Mouse (Mus musculus) embryonic facial prominence, embryonic 12.5 days (tissue): ENCODE measurements around the gene Anxa8. TPM values are rescaled to one million over a fixed set of nuclear protein-coding genes. Genes with fewer than 3 reads are reported as not detected.

Source experiments
- ATAC-seq: fragments of 200-750 bp; cut with Nextera tagmentation; 2 replicates; pipeline ENCODE4 v1.8.0; 2017; ENCODE audit not compliant: insufficient number of reproducible peaks, insufficient read depth, low FRiP score, low TSS enrichment
- H3K27ac ChIP-seq: fragments of 300-500 bp; sonication (generic); 2 replicates; pipeline ENCODE4 v1.5.1; 2016; ENCODE audit warnings: mild to moderate bottlenecking
- H3K27me3 ChIP-seq: fragments of 300-500 bp; sonication (generic); 2 replicates; pipeline ENCODE4 v1.6.1; 2016; ENCODE audit warnings: mild to moderate bottlenecking, moderate library complexity
- H3K36me3 ChIP-seq: fragments of 300-500 bp; sonication (generic); 2 replicates; pipeline ENCODE4 v1.6.1; 2016; ENCODE audit warnings: mild to moderate bottlenecking
- H3K4me1 ChIP-seq: fragments of 300-500 bp; sonication (generic); 2 replicates; pipeline ENCODE4 v1.6.1; 2016
- H3K4me2 ChIP-seq: fragments of 300-500 bp; sonication (generic); replicated peaks from 2 replicates; pipeline ENCODE4 v1.6.1; 2016; ENCODE audit warnings: mild to moderate bottlenecking, moderate library complexity
- H3K4me3 ChIP-seq: fragments of 300-500 bp; sonication (generic); 2 replicates; pipeline ENCODE4 v1.5.1; 2016; ENCODE audit warnings: mild to moderate bottlenecking
- H3K9ac ChIP-seq: fragments of 300-500 bp; sonication (generic); 2 replicates; pipeline ENCODE4 v1.6.1; 2016; ENCODE audit warnings: mild to moderate bottlenecking, moderate library complexity
- H3K9me3 ChIP-seq: fragments of 300-500 bp; sonication (generic); 2 replicates; pipeline ENCODE4 v1.6.1; 2016; ENCODE audit warnings: mild to moderate bottlenecking, moderate library complexity
- WGBS: fragments of 180-500 bp; shearing (Covaris S2); methylation state at CpG from one replicate; pipeline ENCODE4 v1.1.7; 2016; 5-methylcytosine and 5-hydroxymethylcytosine counted together
- polyA plus RNA-seq: library from polyadenylated mRNA; unstranded; fragments of >200 nt; fragmentation: Nextera tagmentation; extraction: Ambion mirVana; gene quantifications from 2 replicates; pipeline ENCODE4 v1.2.1, GENCODE M21; 2016

Anxa8 gene
- polyA plus RNA-seq, 1 experiment from 2014 or later: 6.8 TPM

DNA sequence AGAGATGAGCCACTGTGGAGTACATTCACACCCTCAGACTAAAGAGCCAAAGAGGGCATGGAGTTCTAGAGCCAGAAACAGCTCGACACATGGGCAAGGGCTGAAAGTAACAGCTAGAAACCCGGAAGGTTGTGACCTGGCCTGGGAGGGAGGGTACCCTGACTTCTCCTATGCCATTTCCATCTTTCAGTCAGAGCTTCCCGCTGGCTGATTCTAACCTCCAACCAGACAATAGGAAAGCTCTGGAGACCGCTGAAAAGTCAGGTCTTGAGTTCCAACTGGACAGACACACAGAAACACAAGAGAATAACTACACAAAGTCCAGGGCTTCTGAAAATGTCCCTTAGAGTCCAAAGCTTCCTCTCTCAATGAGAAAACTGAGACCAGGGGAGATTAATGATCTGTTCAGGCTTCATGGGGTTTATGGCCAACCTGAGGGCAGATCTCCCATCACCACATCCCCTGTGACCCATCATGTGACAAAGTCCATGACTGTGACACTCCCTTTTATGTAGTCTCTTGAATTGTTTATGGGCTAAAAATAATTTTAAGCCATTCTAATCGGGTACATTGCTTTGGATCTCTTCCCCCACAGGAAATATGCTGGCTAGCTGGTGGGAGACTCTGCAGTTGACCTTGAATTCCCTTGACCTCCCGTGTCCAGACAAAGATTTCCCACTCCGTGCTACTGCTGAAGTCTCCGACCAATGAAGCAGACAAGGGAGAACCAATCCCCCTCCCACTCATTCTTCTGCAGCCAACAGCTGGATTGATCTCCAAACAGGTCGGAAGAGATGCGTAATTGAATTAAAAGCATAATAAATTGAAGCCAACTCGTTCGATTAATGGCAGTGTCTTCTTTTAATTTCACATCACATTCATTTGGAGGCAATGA lies 34.5 kb downstream of the Anxa8 start:
- 80% methylated on average over 12 of the region's 12 CpGs for WGBS
- ATAC-seq: no peak
- H3K4me2 ChIP-seq: no peak overlapping the region

DNA sequence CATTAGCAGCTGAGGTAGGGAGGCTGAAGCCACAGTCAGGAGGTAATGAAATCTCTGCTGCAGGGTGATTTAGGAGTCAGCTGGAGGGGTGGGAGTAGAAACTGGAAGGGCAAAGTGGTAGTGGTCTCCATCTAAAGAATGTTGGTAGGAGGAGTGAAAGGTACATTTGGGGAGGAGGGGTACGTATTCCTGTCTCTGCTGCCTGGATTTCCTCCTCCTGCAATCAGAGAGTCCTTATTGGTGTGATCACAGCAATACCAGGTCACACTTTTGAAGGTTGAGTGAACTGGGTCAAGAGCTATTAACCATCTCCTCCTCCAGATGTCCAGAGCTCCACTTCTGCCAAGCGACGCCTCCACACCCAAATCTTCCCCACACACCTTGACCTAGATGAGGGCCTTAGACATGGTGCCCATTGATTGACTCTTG lies 35.2 kb downstream of the Anxa8 start:
- 87% methylated on average over 3 of the region's 3 CpGs for WGBS
- no peak overlapping the region for H3K9ac ChIP-seq
- no peak overlapping the region for H3K4me3 ChIP-seq
- H3K36me3 ChIP-seq: no peaks in the 10 kb centered on the region
- no peak overlapping the region for H3K27ac ChIP-seq
- no peak for ATAC-seq
- H3K4me1 ChIP-seq: no peaks in the 10 kb centered on the region
- no peak overlapping the region for H3K4me2 ChIP-seq
- no peaks in the 10 kb centered on the region for H3K27me3 ChIP-seq
- H3K9me3 ChIP-seq: no peaks in the 10 kb centered on the region

More for the DNA sequence above, 34.5 kb downstream of the Anxa8 start:
- H3K4me3 ChIP-seq: no peak overlapping the region
- H3K9ac ChIP-seq: no peak overlapping the region
- H3K4me1 ChIP-seq: no peaks in the 10 kb centered on the region
- H3K9me3 ChIP-seq: no peaks in the 10 kb centered on the region
- H3K27ac ChIP-seq: no peak overlapping the region
- H3K27me3 ChIP-seq: no peaks in the 10 kb centered on the region
- H3K36me3 ChIP-seq: no peaks in the 10 kb centered on the region

DNA sequence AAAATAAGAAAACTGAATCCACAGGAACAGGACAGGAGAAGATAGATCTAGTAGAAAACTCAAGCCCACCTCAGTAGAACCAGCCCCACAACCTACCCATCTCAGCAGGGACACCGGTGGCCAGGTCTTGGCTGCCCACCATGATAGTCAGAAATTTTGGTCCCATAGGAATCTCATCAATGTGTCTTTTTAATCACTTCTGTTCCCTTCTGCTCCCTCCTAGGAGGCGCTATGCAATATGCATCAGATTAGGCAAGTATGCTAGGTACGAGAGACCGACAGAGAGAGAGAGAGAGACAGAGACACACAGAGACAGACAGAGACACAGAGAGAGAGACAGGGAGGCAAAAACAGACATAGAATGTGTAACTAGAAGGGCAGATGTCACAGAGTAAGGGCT lies 35.9 kb downstream of the Anxa8 start:
- no peaks in the 10 kb centered on the region for H3K27me3 ChIP-seq
- no peaks in the 10 kb centered on the region for H3K9me3 ChIP-seq
- ATAC-seq: no peak
- WGBS: 90% methylated on average over 4 of the region's 4 CpGs
- H3K4me1 ChIP-seq: no peaks in the 10 kb centered on the region
- no peaks in the 10 kb centered on the region for H3K36me3 ChIP-seq
- H3K4me3 ChIP-seq: no peak overlapping the region
- no peak overlapping the region for H3K9ac ChIP-seq
- H3K27ac ChIP-seq: no peak overlapping the region
- H3K4me2 ChIP-seq: no peak overlapping the region

DNA sequence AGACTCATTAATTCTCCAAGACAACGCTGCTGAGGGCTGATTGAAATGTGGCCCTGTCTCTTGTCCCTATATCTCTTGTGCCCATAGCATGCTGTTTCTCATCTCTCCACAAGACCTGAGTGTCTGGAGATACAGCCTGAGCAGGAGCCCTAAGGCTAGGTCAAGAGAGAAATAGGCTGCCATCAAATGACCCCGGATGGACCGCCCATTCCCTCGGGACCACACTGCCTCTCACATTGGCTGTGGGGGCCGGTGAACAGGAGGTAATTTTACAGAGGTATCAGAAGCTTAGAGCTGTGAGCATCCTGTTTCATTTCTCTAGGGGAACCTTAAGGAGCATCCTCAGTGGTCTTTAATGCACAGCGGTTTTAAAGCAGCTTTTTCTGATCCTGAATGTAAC lies 45.4 kb downstream of the Anxa8 start:
- 61% methylated on average over 6 of the region's 6 CpGs for WGBS
- no peak overlapping the region for H3K4me3 ChIP-seq

DNA sequence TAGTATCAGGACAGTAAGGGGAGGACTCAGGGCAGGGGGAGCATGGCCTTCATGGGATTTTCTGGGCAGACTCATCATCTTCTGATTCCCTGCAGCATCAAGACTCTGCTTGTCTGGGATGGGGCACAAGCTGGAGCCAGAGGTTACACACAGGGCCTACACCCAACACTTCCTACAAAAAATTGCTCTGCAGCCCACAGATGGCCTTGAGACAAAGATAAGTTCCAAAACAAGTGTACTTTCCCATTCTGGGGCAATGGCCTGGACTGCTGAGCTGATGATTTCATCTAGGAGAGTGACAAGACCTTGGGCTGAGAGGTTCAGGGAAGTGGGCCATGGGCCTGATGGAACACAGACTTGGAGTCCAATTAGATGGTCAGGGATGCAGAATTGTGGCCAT lies 49.6 kb downstream of the Anxa8 start:
- Histone ChIP-seq H3K9me3 (no peaks in the 10 kb centered on the region), H3K9ac (no peak overlapping the region), H3K27me3 (no peaks in the 10 kb centered on the region), H3K4me2 (no peak overlapping the region), H3K4me3 (no peak overlapping the region), H3K36me3 (no peaks in the 10 kb centered on the region), H3K27ac (no peak overlapping the region), H3K4me1 (no peaks in the 10 kb centered on the region)
- ATAC-seq: no peak

More for the DNA sequence above, 45.4 kb downstream of the Anxa8 start:
- ATAC-seq: no peak
- no peak overlapping the region for H3K4me2 ChIP-seq
- no peak overlapping the region for H3K27ac ChIP-seq
- H3K27me3 ChIP-seq: no peaks in the 10 kb centered on the region
- no peaks in the 10 kb centered on the region for H3K4me1 ChIP-seq
- no peaks in the 10 kb centered on the region for H3K9me3 ChIP-seq
- no peak overlapping the region for H3K9ac ChIP-seq
- no peaks in the 10 kb centered on the region for H3K36me3 ChIP-seq

DNA sequence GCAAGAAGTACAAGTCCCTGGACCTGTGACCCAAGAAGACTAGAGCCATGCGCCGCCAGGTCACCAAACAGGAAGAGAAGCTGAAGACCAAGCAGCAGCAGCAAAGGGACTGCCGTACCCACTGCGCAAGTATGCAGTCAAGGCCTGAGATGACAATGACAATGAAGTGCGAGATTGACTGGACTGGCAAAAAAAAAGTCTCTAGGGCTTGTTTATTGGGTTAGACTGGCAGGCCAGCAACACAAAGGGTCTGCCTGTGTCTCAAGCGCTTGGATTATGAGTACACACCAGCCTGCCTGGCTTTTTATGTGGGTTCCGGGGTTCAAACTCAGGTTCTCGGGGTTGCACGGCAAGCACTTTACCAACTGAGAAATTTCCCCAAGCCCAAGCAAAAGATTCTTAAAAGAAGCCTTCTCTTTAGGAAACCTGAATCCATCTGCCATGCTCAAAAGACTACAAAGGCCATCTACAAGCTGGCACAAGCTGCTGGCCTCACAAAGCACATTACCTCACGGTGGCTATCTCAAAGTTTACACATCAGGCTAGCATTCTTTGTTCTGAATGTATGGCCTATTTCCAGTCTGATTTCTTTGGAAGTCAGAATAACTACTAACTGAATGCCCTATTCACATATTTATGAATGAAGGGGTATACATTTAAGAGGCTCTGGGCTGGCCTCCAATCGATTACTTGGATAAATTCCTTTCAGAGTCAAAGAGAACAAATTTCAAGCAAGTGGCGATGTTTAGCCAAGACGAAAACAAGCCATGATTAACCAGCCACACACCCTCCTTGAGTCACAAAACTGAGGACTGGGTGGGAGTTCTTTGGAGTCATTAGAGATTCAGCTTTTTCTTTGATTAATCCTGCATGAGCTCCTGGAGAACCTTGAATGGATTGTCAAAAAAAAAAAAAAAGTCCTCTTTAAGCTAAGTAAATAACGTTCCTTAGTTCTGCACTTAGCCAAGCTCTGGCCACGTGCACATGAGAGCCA lies 54.2 kb downstream of the Anxa8 start:
- 87% methylated on average over 15 of the region's 15 CpGs for WGBS
- H3K9me3 ChIP-seq: no peaks in the 10 kb centered on the region
- ATAC-seq: no peak
- no peaks in the 10 kb centered on the region for H3K4me1 ChIP-seq
- no peak overlapping the region for H3K4me3 ChIP-seq
- no peaks in the 10 kb centered on the region for H3K36me3 ChIP-seq
- no peak overlapping the region for H3K9ac ChIP-seq
- no peaks in the 10 kb centered on the region for H3K27me3 ChIP-seq
- H3K27ac ChIP-seq: no peak overlapping the region
- no peak overlapping the region for H3K4me2 ChIP-seq

DNA sequence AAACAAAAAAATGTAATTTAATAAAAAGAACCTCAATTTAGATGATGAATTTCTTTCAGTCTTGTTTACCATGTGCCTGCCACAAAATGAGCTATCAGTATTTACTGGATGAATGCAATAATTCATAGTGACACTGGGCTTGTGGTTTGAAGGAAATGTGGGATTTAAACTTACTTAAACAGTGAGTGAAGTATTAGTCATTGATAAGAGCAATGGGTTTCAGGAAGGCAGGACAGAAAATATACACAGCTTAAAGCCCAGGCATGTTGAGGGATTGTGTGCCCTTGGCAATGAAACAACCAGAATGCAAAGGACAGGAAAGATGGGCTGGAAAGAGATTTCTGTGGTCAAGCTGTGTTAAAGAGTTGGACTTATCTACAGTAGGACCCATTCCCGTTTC lies 56.5 kb downstream of the Anxa8 start:
- WGBS: 68% methylated on average over 1 of the region's 1 CpGs
- ATAC-seq: no peak
- Histone ChIP-seq H3K36me3 (no peaks in the 10 kb centered on the region), H3K9me3 (no peaks in the 10 kb centered on the region), H3K4me1 (no peaks in the 10 kb centered on the region), H3K9ac (no peak overlapping the region), H3K27me3 (no peaks in the 10 kb centered on the region), H3K27ac (no peak overlapping the region), H3K4me2 (no peak overlapping the region), H3K4me3 (no peak overlapping the region)

DNA sequence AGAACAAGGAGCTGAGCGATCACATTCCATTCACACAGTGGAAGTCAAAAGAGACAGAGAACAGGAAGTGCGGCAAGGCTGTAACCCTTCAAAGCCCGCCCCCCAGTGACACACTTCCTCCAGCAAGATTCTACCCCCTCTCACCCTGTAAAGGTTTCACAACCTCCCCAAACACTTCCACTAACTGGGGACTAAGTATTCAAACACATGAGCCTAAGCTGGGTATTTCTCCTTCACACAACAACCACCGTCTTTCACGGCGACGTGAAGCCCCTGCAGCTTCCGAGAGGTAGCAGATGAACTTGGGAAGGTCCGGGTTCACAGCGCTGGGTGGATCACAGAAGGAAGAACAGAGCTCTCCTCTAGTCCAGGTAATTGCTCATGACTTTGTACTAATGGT lies 57.1 kb downstream of the Anxa8 start:
- H3K27me3 ChIP-seq: no peaks in the 10 kb centered on the region
- no peaks in the 10 kb centered on the region for H3K9me3 ChIP-seq
- no peak overlapping the region for H3K27ac ChIP-seq
- H3K4me1 ChIP-seq: no peaks in the 10 kb centered on the region
- WGBS: 87% methylated on average over 10 of the region's 10 CpGs
- H3K9ac ChIP-seq: no peak overlapping the region
- no peak for ATAC-seq
- H3K4me2 ChIP-seq: no peak overlapping the region
- no peaks in the 10 kb centered on the region for H3K36me3 ChIP-seq
- no peak overlapping the region for H3K4me3 ChIP-seq

Other genes starting within 250 kb of the Anxa8 start
- gene Gdf10, start 162.4 kb upstream of the Anxa8 start, polyA plus RNA-seq: 18.6 and 20.6 TPM in 2 replicates
- not detected in 2 replicates for gene Gdf2, start 144.9 kb upstream of the Anxa8 start, polyA plus RNA-seq
- 0.05 and 0.09 TPM in 2 replicates for gene Rbp3, start 132.0 kb upstream of the Anxa8 start, polyA plus RNA-seq
- 0.43 and 0.59 TPM in 2 replicates for gene Zfp488, start 107.2 kb upstream of the Anxa8 start, polyA plus RNA-seq
- not detected in 2 replicates for gene Gm30083, start 70.8 kb upstream of the Anxa8 start, polyA plus RNA-seq
- not detected in 2 replicates for gene Gm5460, start 69.2 kb upstream of the Anxa8 start, polyA plus RNA-seq
- not detected in 2 replicates for gene Antxrl, start 33.3 kb upstream of the Anxa8 start, polyA plus RNA-seq
- gene A630023A22Rik, start 16.8 kb downstream of the Anxa8 start, polyA plus RNA-seq: not detected in 2 replicates
- gene Npy4r, start 66.5 kb downstream of the Anxa8 start, polyA plus RNA-seq: 0.15 and 0.18 TPM in 2 replicates
- 1.9 and 2.1 TPM in 2 replicates for gene Gprin2, start 115.7 kb downstream of the Anxa8 start, polyA plus RNA-seq
- gene Syt15, start 133.6 kb downstream of the Anxa8 start, polyA plus RNA-seq: 0.18 and 0.23 TPM in 2 replicates
- gene Shld2, start 224.5 kb downstream of the Anxa8 start, polyA plus RNA-seq: 17.0 and 17.9 TPM in 2 replicates
- 102 and 103 TPM in 2 replicates for gene Glud1, start 224.7 kb downstream of the Anxa8 start, polyA plus RNA-seq